Mouse (Mus musculus): ENCODE results near the gene Rpgrip1l. TPM values are rescaled to one million over a fixed set of nuclear protein-coding genes. Genes with fewer than 3 reads are reported as not detected.

The Rpgrip1l gene
- polyA plus RNA-seq, 1 experiment from 2014 or later: 9.3 TPM

- DNase-seq (ENCODE audit: low spot score): no peak
Observed at GRCm38 (mm10) chr8:91282655-91283054, 30.4 kb downstream of the Rpgrip1l start.

GRCm38 (mm10) chr8:91281545-91281944 is 31.5 kb downstream of the Rpgrip1l start:
- 0 out of 2 replicates have a peak, but pooled peaks cover 6% of the 10 kb centered on the region for H3K4me1 ChIP-seq
- H3K4me3 ChIP-seq: no peak overlapping the region
- H3K36me3 ChIP-seq: no peaks in the 10 kb centered on the region
- H3K27ac ChIP-seq: no peak overlapping the region
- H3K9me3 ChIP-seq: no peaks in the 10 kb centered on the region
- DNase-seq (ENCODE audit: low spot score): no peak
- 76% methylated on average over 8 of the region's 8 CpGs for WGBS
- no peaks in the 10 kb centered on the region for H3K27me3 ChIP-seq (ENCODE audit: insufficient read depth, poor library complexity, severe bottlenecking)

More at GRCm38 (mm10) chr8:91282655-91283054, 30.4 kb downstream of the Rpgrip1l start:
- Histone ChIP-seq H3K27ac (no peak overlapping the region), H3K9me3 (no peaks in the 10 kb centered on the region), H3K36me3 (no peaks in the 10 kb centered on the region), H3K4me3 (no peak overlapping the region), H3K27me3 (ENCODE audit: insufficient read depth, poor library complexity, severe bottlenecking) (no peaks in the 10 kb centered on the region), H3K4me1 (peaks cover 13% of the 10 kb centered on the region; the same call in 1 of the 2 replicates)
- 66% methylated on average over 5 of the region's 5 CpGs for WGBS

GRCm38 (mm10) chr8:91280467-91281212 is 32.4 kb downstream of the Rpgrip1l start:
- H3K27me3 ChIP-seq (ENCODE audit: insufficient read depth, poor library complexity, severe bottlenecking): no peaks in the 10 kb centered on the region
- 83% methylated on average over 11 of the region's 11 CpGs for WGBS
- no peak for DNase-seq (ENCODE audit: low spot score)
- no peak overlapping the region for H3K4me3 ChIP-seq
- 0 out of 2 replicates have a peak, but pooled peaks cover 4% of the 10 kb centered on the region for H3K4me1 ChIP-seq
- no peaks in the 10 kb centered on the region; the same call in 1 of the 2 replicates for H3K36me3 ChIP-seq
- peaks cover 2% of the 10 kb centered on the region; the same call in 1 of the 2 replicates for H3K9me3 ChIP-seq
- no peak overlapping the region for H3K27ac ChIP-seq

- no peaks in the 10 kb centered on the region for H3K27me3 ChIP-seq (ENCODE audit: insufficient read depth, poor library complexity, severe bottlenecking)
- H3K27ac ChIP-seq: no peak overlapping the region
- 85% methylated on average over 5 of the region's 5 CpGs for WGBS
- H3K36me3 ChIP-seq: peaks cover 3% of the 10 kb centered on the region; the same call in 1 of the 2 replicates
- H3K9me3 ChIP-seq: peaks cover 2% of the 10 kb centered on the region; the same call in 1 of the 2 replicates
- no peak overlapping the region for H3K4me3 ChIP-seq
- H3K4me1 ChIP-seq: 0 out of 2 replicates have a peak, but pooled peaks cover 3% of the 10 kb centered on the region
- DNase-seq (ENCODE audit: low spot score): no peak
Observed at GRCm38 (mm10) chr8:91278060-91278459, 35.0 kb downstream of the Rpgrip1l start.

DNA sequence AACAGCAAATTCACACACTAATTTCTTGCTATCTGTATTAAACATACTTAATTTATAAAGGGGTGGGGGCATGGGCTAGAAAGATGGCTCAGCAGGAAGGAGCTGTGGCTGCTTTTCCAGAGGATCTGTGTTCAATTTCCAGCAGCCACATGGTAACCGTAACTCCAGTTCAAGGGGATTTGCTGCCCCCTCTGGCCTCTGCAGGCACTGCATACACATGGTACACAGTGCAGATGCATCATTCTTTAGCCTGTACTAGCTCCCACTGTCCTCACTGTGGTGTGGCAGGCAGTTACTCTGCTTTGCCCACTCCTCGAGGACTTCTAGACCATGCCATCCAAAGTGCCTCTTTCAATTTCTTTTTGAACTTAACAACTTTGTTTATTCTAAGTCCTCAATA is 36.7 kb downstream of the Rpgrip1l start:
- Histone ChIP-seq H3K36me3 (peaks cover 3% of the 10 kb centered on the region; the same call in 1 of the 2 replicates), H3K4me3 (no peak overlapping the region), H3K27me3 (ENCODE audit: insufficient read depth, poor library complexity, severe bottlenecking) (no peaks in the 10 kb centered on the region), H3K4me1 (no peaks in the 10 kb centered on the region), H3K9me3 (peaks cover 2% of the 10 kb centered on the region; the same call in 1 of the 2 replicates), H3K27ac (no peak overlapping the region)
- no peak for DNase-seq (ENCODE audit: low spot score)
- WGBS: 97% methylated on average over 2 of the region's 2 CpGs

DNA sequence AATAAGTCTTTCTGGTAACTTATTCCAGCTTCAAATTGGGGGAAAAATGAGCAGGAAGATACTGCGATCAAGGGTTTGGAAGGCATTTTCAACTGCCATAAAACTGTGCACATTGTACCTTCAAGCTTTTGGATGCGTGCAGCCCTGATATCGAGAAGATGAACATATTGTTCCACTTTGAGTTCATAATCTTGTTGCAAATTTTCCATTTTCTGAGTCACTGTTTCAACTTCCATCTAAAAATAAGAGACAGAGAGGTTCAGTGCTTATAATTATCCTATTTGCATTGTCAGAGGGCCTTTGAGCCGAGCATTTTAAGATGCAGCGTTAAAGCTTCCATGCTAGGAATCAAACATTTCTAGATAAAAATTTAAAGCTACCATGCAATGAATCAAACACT is 39.6 kb downstream of the Rpgrip1l start:
- 93% methylated on average over 5 of the region's 5 CpGs for WGBS
- H3K36me3 ChIP-seq: peaks cover 3% of the 10 kb centered on the region; the same call in 1 of the 2 replicates
- no peak overlapping the region for H3K27ac ChIP-seq
- no peaks in the 10 kb centered on the region for H3K4me1 ChIP-seq
- H3K4me3 ChIP-seq: no peak overlapping the region
- H3K9me3 ChIP-seq: peaks cover 2% of the 10 kb centered on the region; the same call in 1 of the 2 replicates
- H3K27me3 ChIP-seq (ENCODE audit: insufficient read depth, poor library complexity, severe bottlenecking): no peaks in the 10 kb centered on the region
- no peak for DNase-seq (ENCODE audit: low spot score)

DNA sequence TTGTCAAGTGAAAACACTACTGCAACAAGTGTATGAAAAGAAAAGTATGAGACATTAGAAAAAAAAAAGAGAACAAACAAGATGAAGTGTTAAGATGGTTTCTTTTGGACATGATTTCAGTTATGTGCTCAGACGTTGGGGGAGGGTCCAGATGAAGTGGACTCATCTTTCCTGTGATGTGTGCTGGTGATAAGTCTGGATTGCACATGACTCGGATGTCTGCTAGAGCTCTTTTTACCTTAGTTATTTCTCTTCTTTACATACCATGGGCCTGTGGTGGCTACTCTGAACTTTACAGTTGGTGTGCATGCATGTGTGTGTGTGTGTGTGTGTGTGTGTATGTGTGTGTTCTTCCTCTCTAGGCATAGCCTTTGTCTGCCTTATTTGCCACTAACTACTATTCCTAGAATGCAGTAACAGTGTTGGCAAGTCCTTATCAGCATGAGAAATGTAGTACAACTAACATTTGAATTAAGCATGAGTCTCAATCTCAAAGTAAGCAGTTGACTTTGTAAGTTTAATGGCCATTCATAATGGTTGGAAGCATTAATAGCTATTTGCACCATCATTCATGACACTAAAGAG is 43.6 kb downstream of the Rpgrip1l start:
- no peak overlapping the region for H3K27ac ChIP-seq
- peaks cover 9% of the 10 kb centered on the region for H3K36me3 ChIP-seq
- no peak overlapping the region for H3K4me3 ChIP-seq
- 52% methylated on average over 2 of the region's 2 CpGs for WGBS
- no peaks in the 10 kb centered on the region for H3K4me1 ChIP-seq
- H3K27me3 ChIP-seq (ENCODE audit: insufficient read depth, poor library complexity, severe bottlenecking): no peaks in the 10 kb centered on the region
- no peak for DNase-seq (ENCODE audit: low spot score)
- no peaks in the 10 kb centered on the region for H3K9me3 ChIP-seq

- Histone ChIP-seq H3K36me3 (peaks cover 9% of the 10 kb centered on the region), H3K9me3 (no peaks in the 10 kb centered on the region), H3K4me1 (no peaks in the 10 kb centered on the region), H3K27me3 (ENCODE audit: insufficient read depth, poor library complexity, severe bottlenecking) (no peaks in the 10 kb centered on the region), H3K4me3 (no peak overlapping the region), H3K27ac (no peak overlapping the region)
- no peak for DNase-seq (ENCODE audit: low spot score)
Observed at GRCm38 (mm10) chr8:91264564-91264963, 48.5 kb downstream of the Rpgrip1l start.

DNA sequence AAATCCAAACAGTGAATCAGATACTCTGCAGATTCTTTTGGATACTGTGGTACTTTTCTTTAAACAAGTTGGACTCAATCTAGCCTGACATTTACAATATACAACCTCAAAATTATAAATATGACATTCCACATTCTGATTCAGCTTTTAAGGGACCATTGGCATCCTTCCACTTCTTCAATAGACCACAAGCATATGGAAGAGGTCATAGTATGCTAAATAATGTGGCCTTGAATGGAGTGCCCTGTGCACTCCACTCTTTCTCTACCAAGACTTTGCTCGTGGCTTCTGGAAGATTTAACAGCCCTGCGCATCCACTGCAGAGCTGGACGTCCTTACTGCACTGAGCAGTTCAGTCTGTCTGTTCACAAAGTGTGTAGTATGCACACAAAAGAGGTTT is 49.1 kb downstream of the Rpgrip1l start:
- H3K36me3 ChIP-seq: peaks cover 9% of the 10 kb centered on the region
- H3K4me3 ChIP-seq: no peak overlapping the region
- H3K27me3 ChIP-seq (ENCODE audit: insufficient read depth, poor library complexity, severe bottlenecking): no peaks in the 10 kb centered on the region
- H3K4me1 ChIP-seq: no peaks in the 10 kb centered on the region
- DNase-seq (ENCODE audit: low spot score): no peak
- H3K27ac ChIP-seq: no peak overlapping the region
- H3K9me3 ChIP-seq: no peaks in the 10 kb centered on the region
- 81% methylated on average over 3 of the region's 3 CpGs for WGBS

DNA sequence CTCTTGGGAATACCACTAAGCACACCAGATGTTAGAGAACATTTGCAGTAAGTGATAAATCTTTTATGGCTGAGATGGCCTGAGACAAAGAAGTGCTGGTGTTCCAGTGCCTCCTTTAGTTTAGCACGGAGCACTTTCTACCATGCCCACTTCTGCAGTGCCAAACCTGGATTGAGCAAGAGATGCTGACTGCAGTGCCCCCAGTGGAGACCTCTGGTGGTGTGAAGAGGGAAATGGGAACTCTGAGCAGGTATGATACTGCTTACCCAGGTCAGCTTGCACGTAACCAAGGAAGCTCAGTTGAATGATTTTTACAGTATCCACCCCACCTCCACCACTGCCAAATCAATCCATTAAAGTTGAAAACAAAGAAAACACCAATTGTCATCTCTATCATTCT is 51.5 kb downstream of the Rpgrip1l start:
- WGBS: 79% methylated on average over 2 of the region's 2 CpGs
- Histone ChIP-seq H3K4me1 (no peaks in the 10 kb centered on the region), H3K36me3 (no peaks in the 10 kb centered on the region), H3K27ac (no peak overlapping the region), H3K4me3 (no peak overlapping the region), H3K9me3 (no peaks in the 10 kb centered on the region), H3K27me3 (ENCODE audit: insufficient read depth, poor library complexity, severe bottlenecking) (no peaks in the 10 kb centered on the region)
- DNase-seq (ENCODE audit: low spot score): no peak

DNA sequence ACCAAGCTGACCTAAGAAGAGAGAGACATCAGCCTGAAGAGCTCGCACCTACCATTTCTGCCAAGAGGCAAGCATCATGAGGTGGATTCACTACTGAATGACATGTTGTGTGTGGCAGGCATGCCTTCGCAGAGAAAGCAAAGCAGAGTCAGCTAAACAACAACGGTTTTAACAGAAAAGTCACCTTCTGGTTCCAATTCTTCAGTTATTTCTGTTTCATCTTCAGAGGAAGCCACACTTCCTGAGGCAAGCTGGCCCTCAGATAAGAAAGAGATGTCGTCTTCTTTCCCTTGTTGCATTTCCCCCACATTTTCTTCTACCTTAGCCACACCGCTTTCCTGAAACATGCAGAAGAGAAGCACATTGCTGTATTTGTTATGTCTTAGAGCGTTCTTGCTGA is 62.1 kb downstream of the Rpgrip1l start:
- H3K36me3 ChIP-seq: 0 out of 2 replicates have a peak, but pooled peaks cover 3% of the 10 kb centered on the region
- no peaks in the 10 kb centered on the region for H3K9me3 ChIP-seq
- 77% methylated on average over 6 of the region's 6 CpGs for WGBS
- no peaks in the 10 kb centered on the region for H3K27me3 ChIP-seq (ENCODE audit: insufficient read depth, poor library complexity, severe bottlenecking)
- no peak overlapping the region for H3K27ac ChIP-seq
- H3K4me1 ChIP-seq: no peaks in the 10 kb centered on the region
- H3K4me3 ChIP-seq: no peak overlapping the region
- no peak for DNase-seq (ENCODE audit: low spot score)

DNA sequence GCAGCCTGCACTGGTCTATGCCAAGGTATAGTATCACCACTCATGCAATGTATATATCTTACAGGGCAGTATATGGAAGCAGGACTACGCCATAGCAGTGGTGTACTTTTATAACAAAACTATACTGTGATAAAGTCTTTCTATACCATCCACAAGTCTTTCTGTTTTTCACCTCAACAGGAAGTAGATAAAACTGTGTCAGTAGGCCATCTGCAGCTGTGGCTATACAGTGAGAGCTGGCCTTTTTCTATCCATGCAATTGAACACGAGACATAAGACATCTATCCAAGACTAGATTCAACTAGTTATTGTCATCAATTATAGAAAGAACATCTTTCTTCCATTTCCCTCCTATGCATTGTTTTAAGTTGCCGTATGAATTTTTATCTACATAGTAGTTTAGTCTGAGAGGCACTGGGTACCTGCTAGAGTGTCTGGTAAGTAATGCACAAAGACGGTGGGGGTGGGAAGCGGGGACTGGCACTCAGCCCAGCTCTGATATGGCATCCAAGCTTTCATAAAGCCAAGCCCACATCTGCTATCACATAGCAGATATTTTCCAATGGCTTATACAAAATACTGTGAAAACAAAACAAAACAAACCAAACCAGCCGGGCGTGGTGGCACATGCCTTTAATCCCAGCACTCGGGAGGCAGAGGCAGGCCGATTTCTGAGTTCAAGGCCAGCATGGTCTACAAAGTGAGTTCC is 63.1 kb downstream of the Rpgrip1l start:
- DNase-seq (ENCODE audit: low spot score): no peak
- 92% methylated on average over 9 of the region's 9 CpGs for WGBS
- Histone ChIP-seq H3K27ac (no peak overlapping the region), H3K4me3 (no peak overlapping the region), H3K4me1 (no peaks in the 10 kb centered on the region), H3K27me3 (ENCODE audit: insufficient read depth, poor library complexity, severe bottlenecking) (no peaks in the 10 kb centered on the region), H3K36me3 (0 out of 2 replicates have a peak, but pooled peaks cover 3% of the 10 kb centered on the region), H3K9me3 (no peaks in the 10 kb centered on the region)

Measured in heart, embryonic 10.5 days (tissue).